Mouse (Mus musculus): ENCODE results near the gene Cltrn. TPM values are rescaled to one million over a fixed set of nuclear protein-coding genes. Genes with fewer than 3 reads are reported as not detected.

The Cltrn gene
- polyA plus RNA-seq, 1 experiment from 2014 or later, result 504 TPM

DNA sequence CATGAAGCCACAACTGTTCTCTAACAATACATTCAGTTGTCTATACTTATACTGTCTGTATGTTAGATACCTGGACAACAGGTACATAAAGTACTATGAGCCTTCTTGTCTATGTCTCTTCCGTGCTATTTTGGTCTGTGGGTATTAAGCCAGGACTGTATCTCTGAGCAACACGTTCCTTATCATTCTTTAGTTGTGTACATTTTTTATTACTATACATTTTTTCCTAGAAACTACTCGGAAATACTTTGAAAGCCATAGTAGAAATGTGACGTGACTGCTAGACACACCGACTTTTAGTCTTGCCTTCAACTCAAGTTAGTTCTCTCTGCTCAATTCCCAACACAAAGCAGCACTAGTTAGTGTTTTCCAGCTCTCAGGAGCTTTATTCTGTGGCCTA is 4.8 kb downstream of the Cltrn start:
- DNase-seq (ENCODE audit: low spot score) (no peak), ATAC-seq (replicated peaks; ENCODE audit: low FRiP score, low read depth) (no peak)
- WGBS, result 87% methylated on average over 5 of the region's 5 CpGs
- Histone ChIP-seq H3K9ac (ENCODE audit: low read depth, low read length) (no peak overlapping the region), H3K4me3 (replicated peaks; ENCODE audit: low read depth, low read length) (no peak overlapping the region), H3K27me3 (ENCODE audit: insufficient read depth, low read length) (no peaks in the 10 kb centered on the region), H3K27ac (no peak overlapping the region), H3K9me3 (replicated peaks; ENCODE audit: low read length) (no peaks in the 10 kb centered on the region), H3K4me1 (replicated peaks; ENCODE audit: insufficient read depth, low read length) (no peaks in the 10 kb centered on the region), H3K36me3 (ENCODE audit: insufficient read depth, low read length) (no peaks in the 10 kb centered on the region), H3K4me2 (ENCODE audit: low read length) (no peak overlapping the region)
- TF ChIP-seq CTCF (IDR thresholded peaks at IDR 0.05; ENCODE audit: low read depth), result no peak

DNA sequence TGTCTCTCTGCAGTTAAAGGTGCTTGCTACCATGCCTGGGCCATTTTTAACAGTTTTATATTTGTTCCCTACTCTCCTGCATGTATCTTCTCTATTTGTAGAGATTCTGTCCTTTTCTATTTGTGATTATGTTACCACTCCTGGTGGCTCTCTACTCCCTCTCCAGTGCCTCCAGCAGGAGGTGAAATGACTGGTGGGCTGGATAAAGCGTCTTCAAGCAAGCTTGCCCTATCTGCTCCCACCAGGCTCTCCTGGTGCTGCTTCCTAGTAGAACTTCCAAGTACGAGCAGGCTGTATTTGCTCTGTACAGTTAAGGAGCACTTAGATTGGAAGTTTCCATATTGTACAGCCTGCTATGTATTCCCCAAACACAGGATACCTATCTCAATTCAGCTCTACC is 7.2 kb downstream of the Cltrn start:
- H3K9ac ChIP-seq (ENCODE audit: low read depth, low read length), result no peak overlapping the region
- 81% methylated on average over 2 of the region's 2 CpGs for WGBS
- no peak for ATAC-seq (replicated peaks; ENCODE audit: low FRiP score, low read depth)

DNA sequence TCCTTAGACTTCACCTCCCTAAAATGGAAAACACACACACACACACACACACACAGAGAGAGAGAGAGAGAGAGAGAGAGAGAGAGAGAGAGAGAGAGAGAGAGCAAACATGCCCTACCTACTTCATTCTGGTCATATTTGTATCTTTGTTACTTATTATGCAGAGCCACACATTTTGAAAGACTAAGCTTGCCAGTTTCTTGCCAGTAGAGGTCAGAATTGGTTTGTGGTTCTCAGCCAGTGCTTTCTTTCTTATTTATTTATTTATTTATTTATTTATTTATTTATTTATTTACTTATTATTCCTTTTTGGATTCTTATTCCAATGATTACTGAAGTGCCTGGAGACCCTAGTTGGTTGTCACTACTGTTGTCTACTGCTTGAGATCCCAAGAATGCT is 12.9 kb downstream of the Cltrn start:
- Histone ChIP-seq H3K4me1 (replicated peaks; ENCODE audit: insufficient read depth, low read length) (no peaks in the 10 kb centered on the region), H3K36me3 (ENCODE audit: insufficient read depth, low read length) (no peaks in the 10 kb centered on the region), H3K27me3 (ENCODE audit: insufficient read depth, low read length) (no peaks in the 10 kb centered on the region), H3K9ac (ENCODE audit: low read depth, low read length) (no peak overlapping the region), H3K27ac (no peak overlapping the region), H3K4me3 (replicated peaks; ENCODE audit: low read depth, low read length) (no peak overlapping the region), H3K4me2 (ENCODE audit: low read length) (no peak overlapping the region), H3K9me3 (replicated peaks; ENCODE audit: low read length) (no peaks in the 10 kb centered on the region)
- TF ChIP-seq CTCF (IDR thresholded peaks at IDR 0.05; ENCODE audit: low read depth), result peak; percentile 59
- ATAC-seq (replicated peaks; ENCODE audit: low FRiP score, low read depth), result no peak
- peak; percentile 37 for DNase-seq (ENCODE audit: low spot score)

More for the DNA sequence above, 7.2 kb downstream of the Cltrn start:
- Histone ChIP-seq H3K36me3 (ENCODE audit: insufficient read depth, low read length) (no peaks in the 10 kb centered on the region), H3K4me3 (replicated peaks; ENCODE audit: low read depth, low read length) (no peak overlapping the region), H3K27me3 (ENCODE audit: insufficient read depth, low read length) (no peaks in the 10 kb centered on the region), H3K4me1 (replicated peaks; ENCODE audit: insufficient read depth, low read length) (no peaks in the 10 kb centered on the region), H3K4me2 (ENCODE audit: low read length) (no peak overlapping the region), H3K9me3 (replicated peaks; ENCODE audit: low read length) (no peaks in the 10 kb centered on the region), H3K27ac (no peak overlapping the region)
- TF ChIP-seq CTCF (IDR thresholded peaks at IDR 0.05; ENCODE audit: low read depth), result no peak
- DNase-seq (ENCODE audit: low spot score), result no peak

DNA sequence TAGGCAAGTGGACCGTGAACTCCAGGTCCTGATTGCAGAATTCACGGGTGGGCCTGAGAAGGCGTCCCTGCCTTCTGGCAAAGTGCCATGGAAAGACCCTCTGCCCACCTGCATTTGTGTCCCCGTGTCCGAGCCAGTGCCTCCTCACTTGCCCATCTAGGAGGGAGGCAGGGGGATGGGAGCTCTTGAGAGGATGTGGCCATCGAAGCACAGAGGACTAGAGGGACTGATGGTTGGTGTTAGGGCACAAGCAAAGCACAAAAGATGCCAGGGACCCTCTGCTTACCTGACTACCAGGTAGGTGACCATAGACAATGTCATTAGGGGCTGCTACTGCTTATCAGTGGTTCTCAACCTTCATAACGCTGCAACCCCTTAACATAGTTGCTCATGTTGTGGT is 13.6 kb downstream of the Cltrn start:
- ATAC-seq (replicated peaks; ENCODE audit: low FRiP score, low read depth), result no peak

DNA sequence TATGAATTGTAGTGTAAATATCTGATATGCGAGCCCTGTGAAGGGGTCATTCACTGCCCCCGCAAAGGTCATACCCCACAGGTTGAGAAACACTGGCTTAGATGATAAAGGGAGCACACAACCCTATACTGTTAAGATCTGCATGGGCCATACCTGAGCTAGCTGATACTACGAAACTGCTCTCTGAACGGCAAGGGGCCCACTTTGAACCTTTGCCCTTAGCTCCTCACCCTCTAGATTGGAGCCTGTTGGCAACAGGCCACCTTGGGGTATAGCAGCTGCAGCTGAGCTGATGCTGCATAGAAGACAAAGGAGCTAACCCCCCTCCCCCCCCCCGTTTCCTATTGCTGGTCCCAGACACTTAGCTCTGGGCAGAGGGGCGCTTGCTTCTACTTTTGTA is 14.0 kb downstream of the Cltrn start:
- Histone ChIP-seq H3K4me2 (ENCODE audit: low read length) (no peak overlapping the region), H3K9ac (ENCODE audit: low read depth, low read length) (no peak overlapping the region), H3K4me1 (replicated peaks; ENCODE audit: insufficient read depth, low read length) (no peaks in the 10 kb centered on the region), H3K4me3 (replicated peaks; ENCODE audit: low read depth, low read length) (no peak overlapping the region), H3K27ac (no peak overlapping the region), H3K27me3 (ENCODE audit: insufficient read depth, low read length) (no peaks in the 10 kb centered on the region), H3K36me3 (ENCODE audit: insufficient read depth, low read length) (no peaks in the 10 kb centered on the region), H3K9me3 (replicated peaks; ENCODE audit: low read length) (no peaks in the 10 kb centered on the region)
- DNase-seq (ENCODE audit: low spot score) (no peak), ATAC-seq (replicated peaks; ENCODE audit: low FRiP score, low read depth) (no peak; the same call in 1 of the 2 replicates)
- TF ChIP-seq CTCF (IDR thresholded peaks at IDR 0.05; ENCODE audit: low read depth), result no peak
- WGBS, result 68% methylated on average over 6 of the region's 6 CpGs

More for the DNA sequence above, 13.6 kb downstream of the Cltrn start:
- Histone ChIP-seq H3K27me3 (ENCODE audit: insufficient read depth, low read length) (no peaks in the 10 kb centered on the region), H3K27ac (no peak overlapping the region), H3K4me3 (replicated peaks; ENCODE audit: low read depth, low read length) (no peak overlapping the region), H3K36me3 (ENCODE audit: insufficient read depth, low read length) (no peaks in the 10 kb centered on the region), H3K4me2 (ENCODE audit: low read length) (no peak overlapping the region), H3K9me3 (replicated peaks; ENCODE audit: low read length) (no peaks in the 10 kb centered on the region), H3K9ac (ENCODE audit: low read depth, low read length) (no peak overlapping the region), H3K4me1 (replicated peaks; ENCODE audit: insufficient read depth, low read length) (no peaks in the 10 kb centered on the region)
- TF ChIP-seq CTCF (IDR thresholded peaks at IDR 0.05; ENCODE audit: low read depth), result no peak
- WGBS, result 76% methylated on average over 7 of the region's 7 CpGs
- DNase-seq (ENCODE audit: low spot score), result no peak

DNA sequence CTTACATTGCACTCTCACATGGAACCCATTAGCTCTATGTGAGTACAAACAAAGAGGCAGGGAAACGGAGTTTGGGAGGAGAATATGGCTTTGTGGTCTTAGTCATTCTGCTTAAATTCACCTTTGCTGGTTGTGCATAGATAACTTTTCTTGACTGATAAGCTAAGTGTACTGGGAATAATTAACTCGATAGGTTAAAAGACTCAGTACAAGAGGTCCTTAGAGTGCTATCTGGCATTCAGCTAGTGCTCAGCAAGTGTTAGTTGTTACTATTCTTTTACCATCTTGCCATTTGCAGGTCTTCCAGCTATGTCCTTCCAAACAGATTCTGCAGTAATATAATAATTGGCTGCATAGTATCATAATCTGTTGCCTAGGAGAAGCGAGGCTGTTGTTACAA is 22.5 kb downstream of the Cltrn start:
- no peak for TF ChIP-seq CTCF (IDR thresholded peaks at IDR 0.05; ENCODE audit: low read depth)
- Histone ChIP-seq H3K9me3 (replicated peaks; ENCODE audit: low read length) (no peaks in the 10 kb centered on the region), H3K9ac (ENCODE audit: low read depth, low read length) (no peak overlapping the region), H3K27me3 (ENCODE audit: insufficient read depth, low read length) (no peaks in the 10 kb centered on the region), H3K36me3 (ENCODE audit: insufficient read depth, low read length) (no peaks in the 10 kb centered on the region), H3K4me2 (ENCODE audit: low read length) (no peak overlapping the region), H3K27ac (no peak overlapping the region), H3K4me1 (replicated peaks; ENCODE audit: insufficient read depth, low read length) (no peaks in the 10 kb centered on the region), H3K4me3 (replicated peaks; ENCODE audit: low read depth, low read length) (no peak overlapping the region)
- 81% methylated on average over 3 of the region's 3 CpGs for WGBS
- no peak for DNase-seq (ENCODE audit: low spot score)
- ATAC-seq (replicated peaks; ENCODE audit: low FRiP score, low read depth), result no peak

DNA sequence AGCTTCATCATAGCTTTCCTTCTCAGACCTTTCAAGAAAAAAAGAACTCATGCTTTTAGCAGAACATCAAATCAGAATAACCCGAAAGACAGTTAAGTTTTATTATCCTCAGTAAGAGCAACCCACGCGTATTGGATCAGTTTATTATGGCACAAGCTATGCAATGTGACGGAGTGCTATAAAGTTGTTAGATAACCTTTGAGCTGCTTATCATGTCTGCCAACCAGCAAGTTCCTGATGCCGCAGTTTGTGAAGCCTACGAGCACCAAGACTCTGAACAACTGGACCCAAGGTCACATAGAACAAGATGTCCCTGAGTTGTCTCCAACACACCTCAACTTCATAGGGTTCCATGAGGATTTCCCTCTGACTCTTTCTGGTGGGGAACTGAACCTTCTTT is 25.1 kb downstream of the Cltrn start:
- Histone ChIP-seq H3K27ac (no peak overlapping the region), H3K4me2 (ENCODE audit: low read length) (no peak overlapping the region), H3K9me3 (replicated peaks; ENCODE audit: low read length) (no peaks in the 10 kb centered on the region), H3K27me3 (ENCODE audit: insufficient read depth, low read length) (no peaks in the 10 kb centered on the region), H3K4me1 (replicated peaks; ENCODE audit: insufficient read depth, low read length) (no peaks in the 10 kb centered on the region), H3K4me3 (replicated peaks; ENCODE audit: low read depth, low read length) (no peak overlapping the region), H3K9ac (ENCODE audit: low read depth, low read length) (no peak overlapping the region), H3K36me3 (ENCODE audit: insufficient read depth, low read length) (no peaks in the 10 kb centered on the region)
- no peak for DNase-seq (ENCODE audit: low spot score)
- no peak for ATAC-seq (replicated peaks; ENCODE audit: low FRiP score, low read depth)
- WGBS, result 81% methylated on average over 6 of the region's 6 CpGs
- no peak for TF ChIP-seq CTCF (IDR thresholded peaks at IDR 0.05; ENCODE audit: low read depth)

All from kidney, postnatal 0 days (tissue).